Mouse (Mus musculus): Measurements from ENCODE around the gene Gm10999.
"Not testable (repeated sequence)": the region's sequence is repeated elsewhere in the genome, so short reads cannot be mapped to it uniquely, and the experiment has no call there.

Gene Gm10999

GRCm38 (mm10) chr8:129131561-129131960 lies at the start of gene Gm10999:
Gm10999 (minus strand) TSS chr8:129131661.
- Histone ChIP-seq H3K27me3 (ENCODE audit: insufficient read depth, low read length) (no peaks in the 10 kb centered on the region), H3K4me1 (replicated peaks; ENCODE audit: low read depth, low read length) (no peaks in the 10 kb centered on the region), H3K36me3 (ENCODE audit: insufficient read depth, low read length) (no peaks in the 10 kb centered on the region), H3K4me3 (replicated peaks; ENCODE audit: low read length) (no peak within 1 kb of the TSS), H3K9me3 (ENCODE audit: low read length) (peaks cover 9% of the 10 kb centered on the region; the same call in 1 of the 2 replicates)
- TF ChIP-seq NANOG (IDR thresholded peaks at IDR 0.05; ENCODE audit: borderline replicate concordance, low read length) = no peak
- no peak for TF ChIP-seq CTCF (conservative IDR thresholded peaks at IDR 0.05; ENCODE audit: low read length)
- TF ChIP-seq POU5F1 (IDR thresholded peaks at IDR 0.05; ENCODE audit: borderline replicate concordance, low read length) = no peak

DNA sequence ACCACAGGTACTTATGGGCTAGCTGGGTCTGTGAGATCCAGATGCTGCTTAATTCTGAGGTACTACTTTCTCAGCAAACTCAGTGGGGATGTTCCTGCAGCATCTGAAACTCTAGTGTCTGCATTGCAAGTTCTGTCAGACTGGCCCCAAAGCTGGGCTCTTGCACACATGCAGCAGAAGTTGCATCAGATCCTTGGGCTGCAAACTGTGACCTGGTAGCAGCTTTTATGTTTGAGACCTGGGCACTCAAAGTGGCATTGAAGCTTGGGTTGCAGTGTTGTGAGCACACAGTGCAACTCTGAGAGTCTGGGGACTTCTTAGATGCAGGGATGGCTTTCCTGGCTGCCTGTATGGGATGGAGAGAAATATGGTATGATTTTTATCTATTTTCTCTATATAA lies 2.0 kb upstream of the Gm10999 start:
- Histone ChIP-seq H3K36me3 (ENCODE audit: insufficient read depth, low read length) (no peaks in the 10 kb centered on the region), H3K4me1 (replicated peaks; ENCODE audit: low read depth, low read length) (no peaks in the 10 kb centered on the region), H3K4me3 (replicated peaks; ENCODE audit: low read length) (no peak overlapping the region), H3K27me3 (ENCODE audit: insufficient read depth, low read length) (no peaks in the 10 kb centered on the region), H3K9me3 (ENCODE audit: low read length) (peaks cover 9% of the 10 kb centered on the region; the same call in 1 of the 2 replicates)
- TF ChIP-seq POU5F1 (IDR thresholded peaks at IDR 0.05; ENCODE audit: borderline replicate concordance, low read length) (no peak), CTCF (conservative IDR thresholded peaks at IDR 0.05; ENCODE audit: low read length) (no peak), NANOG (IDR thresholded peaks at IDR 0.05; ENCODE audit: borderline replicate concordance, low read length) (no peak)

DNA sequence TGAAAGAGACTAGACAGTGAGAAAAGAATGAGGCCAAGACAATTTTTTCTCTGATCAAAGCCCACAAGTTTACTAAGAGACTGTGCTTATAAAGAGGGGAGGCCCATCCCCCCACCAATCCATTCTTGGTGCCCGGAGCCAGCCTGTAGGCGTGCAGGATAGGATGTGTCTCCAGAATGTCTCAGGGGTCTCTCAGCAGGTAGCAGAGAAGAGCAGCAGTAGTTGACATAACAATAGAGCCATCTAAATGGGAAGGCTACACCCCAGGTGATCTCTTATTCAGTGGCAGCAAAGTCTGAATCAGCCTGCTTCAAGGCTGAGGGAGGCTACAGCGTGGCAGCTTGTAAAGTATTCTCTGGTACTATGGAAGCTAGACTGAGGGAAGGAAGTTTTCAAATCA lies 15.7 kb downstream of the Gm10999 start:
- peaks cover 51% of the 10 kb centered on the region for H3K9me3 ChIP-seq (ENCODE audit: low read length)
- H3K36me3 ChIP-seq (ENCODE audit: insufficient read depth, low read length); H3K27me3 ChIP-seq (ENCODE audit: insufficient read depth, low read length); H3K4me1 ChIP-seq (replicated peaks; ENCODE audit: low read depth, low read length); H3K4me3 ChIP-seq (replicated peaks; ENCODE audit: low read length): not testable (repeated sequence)

Data from E14TG2a.4 (cell line).